Mouse (Mus musculus) stomach, postnatal 0 days (tissue): ENCODE data around the gene Mast4. TPM values are rescaled to one million over a fixed set of nuclear protein-coding genes. Genes with fewer than 3 reads are reported as not detected.

Source experiments
- ATAC-seq: fragments of 200-750 bp; cut with Nextera tagmentation; 2 replicates; pipeline ENCODE4 v1.8.0; 2017; ENCODE audit not compliant: low FRiP score, low TSS enrichment
- DNase-seq: peaks from one replicate; pipeline ENCODE4 v3.0.0-alpha.2; 2016; ENCODE audit warnings: low spot score
- H3K27ac ChIP-seq: fragments of 300-500 bp; sonication (generic); replicated peaks from 2 replicates; pipeline ENCODE4 v1.5.1; 2014; ENCODE audit warnings: mild to moderate bottlenecking, control low read depth
- H3K27me3 ChIP-seq: fragments of 300-500 bp; sonication (generic); 2 replicates; pipeline ENCODE4 v1.6.1; 2014; ENCODE audit warnings: low read length; ENCODE audit not compliant: control insufficient read depth, insufficient read depth
- H3K36me3 ChIP-seq: fragments of 300-500 bp; sonication (generic); 2 replicates; pipeline ENCODE4 v1.6.1; 2014; ENCODE audit warnings: low read length, mixed read lengths; ENCODE audit not compliant: control insufficient read depth, insufficient read depth
- H3K4me1 ChIP-seq: fragments of 300-500 bp; sonication (generic); replicated peaks from 2 replicates; pipeline ENCODE4 v1.6.1; 2014; ENCODE audit warnings: antibody characterized with exemption; ENCODE audit not compliant: control insufficient read depth, insufficient read depth
- H3K4me2 ChIP-seq: fragments of 300-500 bp; sonication (generic); replicated peaks from 2 replicates; pipeline ENCODE4 v1.6.1; 2014; ENCODE audit warnings: low read depth, mild to moderate bottlenecking, control low read depth, moderate library complexity
- H3K4me3 ChIP-seq: fragments of 300-500 bp; sonication (generic); 2 replicates; pipeline ENCODE4 v1.5.1; 2014; ENCODE audit warnings: low read depth, low read length, control low read depth
- H3K9ac ChIP-seq: fragments of 300-500 bp; sonication (generic); 2 replicates; pipeline ENCODE4 v1.6.1; 2014; ENCODE audit warnings: mild to moderate bottlenecking, low read length, control low read depth, mixed read lengths
- H3K9me3 ChIP-seq: fragments of 300-500 bp; sonication (generic); 2 replicates; pipeline ENCODE4 v1.6.1; 2016; ENCODE audit warnings: low read length; ENCODE audit not compliant: control insufficient read depth
- CTCF ChIP-seq: IDR thresholded peaks from 2 replicates; pipeline ENCODE4 v1.5.1; 2016; ENCODE audit warnings: antibody characterized with exemption, low read depth, mild to moderate bottlenecking, moderate library complexity
- EP300 ChIP-seq: optimal IDR thresholded peaks from 2 replicates; pipeline ENCODE3; 2016; ENCODE audit warnings: antibody characterized with exemption
- WGBS: fragments of 180-500 bp; shearing (Covaris S2); extraction: QIAGEN DNeasy Blood & Tissue Kit; methylation state at CpG from one replicate; pipeline ENCODE4 v1.1.7; 2014; 5-methylcytosine and 5-hydroxymethylcytosine counted together
- polyA plus RNA-seq: library from polyadenylated mRNA; unstranded; fragments of >200 nt; fragmentation: Nextera tagmentation; extraction: Ambion mirVana; gene quantifications from 2 replicates; pipeline ENCODE4 v1.2.1, GENCODE M21; 2015

Mast4 gene
- polyA plus RNA-seq, 1 experiment from 2014 or later: 18.2 TPM

DNA sequence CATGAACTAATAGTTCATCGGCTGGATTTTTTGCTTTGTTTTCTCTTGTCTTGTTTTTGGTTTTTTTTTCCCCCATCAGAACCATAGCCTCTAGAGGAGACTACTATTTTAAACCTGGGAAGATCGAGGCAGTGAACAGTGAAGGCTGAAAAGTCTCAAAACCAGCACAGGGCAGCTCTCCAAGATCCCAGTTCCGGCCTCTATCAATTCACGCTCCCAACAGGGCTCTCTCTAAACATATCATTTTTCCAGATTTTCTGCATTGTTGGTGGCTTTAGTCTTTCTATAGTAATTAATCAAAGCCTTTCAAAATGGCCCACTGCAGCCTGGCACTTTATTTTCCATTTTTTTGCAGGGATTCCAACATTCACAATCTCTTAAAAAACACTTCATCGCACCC is 159.9 kb downstream of the Mast4 start:
- Histone ChIP-seq H3K36me3 (no peaks in the 10 kb centered on the region), H3K4me3 (no peak overlapping the region), H3K9me3 (no peaks in the 10 kb centered on the region), H3K4me1 (no peaks in the 10 kb centered on the region), H3K27ac (no peak overlapping the region), H3K27me3 (no peaks in the 10 kb centered on the region), H3K9ac (no peak overlapping the region), H3K4me2 (no peak overlapping the region)
- TF ChIP-seq EP300 (no peak), CTCF (no peak)
- DNase-seq: no peak
- ATAC-seq: no peak
- WGBS: 56% methylated on average over 5 of the region's 5 CpGs

DNA sequence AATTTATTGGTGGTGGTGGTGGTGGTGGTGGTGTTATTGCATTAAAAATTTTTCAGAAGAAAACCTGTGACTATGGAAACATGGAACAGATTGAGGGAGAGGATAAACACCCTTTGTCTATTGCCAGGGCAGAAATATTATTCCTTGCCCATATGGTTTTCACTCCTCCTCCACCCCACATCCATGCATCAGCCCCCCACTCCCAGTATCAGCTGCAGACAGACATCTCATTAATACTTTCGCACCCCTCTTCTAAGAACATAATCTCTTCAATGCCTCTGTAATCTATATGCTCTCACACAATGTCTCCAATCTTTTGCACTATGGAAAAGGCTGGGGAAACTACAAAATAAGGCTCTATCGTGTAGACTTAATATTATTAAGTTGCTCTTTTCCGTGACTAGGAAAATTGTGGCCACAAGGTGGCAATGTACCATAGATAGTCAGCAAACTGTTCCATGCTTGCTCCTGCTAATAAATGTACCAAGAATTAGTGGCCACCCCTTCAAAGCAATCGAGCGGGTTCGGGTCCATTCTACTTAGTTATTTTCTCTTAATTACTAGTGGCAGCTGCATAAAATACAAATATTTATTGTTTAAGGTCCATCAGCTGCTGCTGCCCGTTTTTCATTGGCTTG is 160.6 kb downstream of the Mast4 start:
- TF ChIP-seq EP300 (no peak), CTCF (peak; percentile 91)
- no peaks in the 10 kb centered on the region for H3K27me3 ChIP-seq
- ATAC-seq (no peak), DNase-seq (peak; percentile 59)
- no peaks in the 10 kb centered on the region for H3K9me3 ChIP-seq
- H3K4me2 ChIP-seq: no peak overlapping the region
- H3K4me1 ChIP-seq: no peaks in the 10 kb centered on the region
- WGBS: 22% methylated on average over 7 of the region's 7 CpGs
- no peak overlapping the region for H3K27ac ChIP-seq
- H3K9ac ChIP-seq: no peak overlapping the region
- H3K36me3 ChIP-seq: no peaks in the 10 kb centered on the region
- H3K4me3 ChIP-seq: no peak overlapping the region

- H3K27ac ChIP-seq: no peak overlapping the region
- H3K36me3 ChIP-seq: no peaks in the 10 kb centered on the region
- TF ChIP-seq CTCF: no peak
- no peak for TF ChIP-seq EP300
- DNase-seq (no peak), ATAC-seq (no peak)
- H3K4me1 ChIP-seq: no peaks in the 10 kb centered on the region
- H3K9me3 ChIP-seq: no peaks in the 10 kb centered on the region
- H3K9ac ChIP-seq: no peak overlapping the region
- 87% methylated on average over 8 of the region's 8 CpGs for WGBS
- H3K4me3 ChIP-seq: no peak overlapping the region
- H3K4me2 ChIP-seq: no peak overlapping the region
- no peaks in the 10 kb centered on the region for H3K27me3 ChIP-seq
Measured at GRCm38 (mm10) chr13:103151944-103152343, 182.4 kb downstream of the Mast4 start.

DNA sequence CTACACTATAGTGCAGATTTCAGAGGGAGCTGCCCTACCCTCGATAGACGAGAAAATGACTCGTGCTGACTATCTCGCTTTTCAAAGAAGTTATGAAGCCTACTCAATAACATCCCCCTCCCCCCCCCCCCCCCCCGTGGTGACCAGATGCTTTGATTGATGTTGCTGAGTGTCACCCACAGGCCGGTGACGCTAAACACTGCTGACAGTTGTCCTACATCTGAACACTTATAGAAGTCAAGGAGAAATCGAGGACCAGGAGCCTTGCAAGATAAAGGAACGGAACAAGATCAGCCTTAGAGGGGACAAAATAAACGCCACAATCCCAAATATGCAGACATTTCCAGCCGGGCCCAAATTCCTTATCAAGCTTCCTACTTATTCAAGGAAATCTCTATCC is 183.1 kb downstream of the Mast4 start:
- Histone ChIP-seq H3K4me1 (no peaks in the 10 kb centered on the region), H3K9me3 (no peaks in the 10 kb centered on the region), H3K4me2 (no peak overlapping the region), H3K27ac (no peak overlapping the region), H3K4me3 (no peak overlapping the region), H3K36me3 (no peaks in the 10 kb centered on the region), H3K27me3 (no peaks in the 10 kb centered on the region), H3K9ac (no peak overlapping the region)
- ATAC-seq (no peak), DNase-seq (no peak)
- WGBS: 55% methylated on average over 10 of the region's 11 CpGs
- TF ChIP-seq CTCF (no peak), EP300 (no peak)

DNA sequence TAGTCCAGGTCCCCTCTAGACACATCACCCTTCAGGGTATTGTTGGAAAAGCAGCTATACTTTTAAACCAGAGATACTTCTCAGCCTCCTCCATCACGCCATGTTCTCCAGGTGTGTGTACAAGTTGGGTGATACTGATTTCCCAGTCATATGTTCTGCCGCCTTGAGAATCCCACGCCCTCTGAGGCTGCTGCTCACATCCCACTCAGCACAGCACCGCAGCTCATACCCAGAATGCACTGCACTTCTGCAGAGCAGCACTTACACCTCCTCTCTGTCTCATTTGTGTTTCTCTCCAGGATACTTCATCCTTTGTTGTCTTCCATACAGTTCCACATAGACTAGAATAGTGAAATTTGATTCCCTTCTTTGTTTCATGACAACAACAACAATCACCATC is 183.6 kb downstream of the Mast4 start:
- DNase-seq: no peak
- 89% methylated on average over 4 of the region's 4 CpGs for WGBS
- no peaks in the 10 kb centered on the region for H3K9me3 ChIP-seq
- H3K4me3 ChIP-seq: no peak overlapping the region
- H3K27ac ChIP-seq: no peak overlapping the region
- H3K4me2 ChIP-seq: no peak overlapping the region
- H3K9ac ChIP-seq: no peak overlapping the region
- no peaks in the 10 kb centered on the region for H3K4me1 ChIP-seq
- no peaks in the 10 kb centered on the region for H3K36me3 ChIP-seq
- no peak for TF ChIP-seq CTCF
- TF ChIP-seq EP300: no peak
- no peaks in the 10 kb centered on the region for H3K27me3 ChIP-seq
- no peak for ATAC-seq

DNA sequence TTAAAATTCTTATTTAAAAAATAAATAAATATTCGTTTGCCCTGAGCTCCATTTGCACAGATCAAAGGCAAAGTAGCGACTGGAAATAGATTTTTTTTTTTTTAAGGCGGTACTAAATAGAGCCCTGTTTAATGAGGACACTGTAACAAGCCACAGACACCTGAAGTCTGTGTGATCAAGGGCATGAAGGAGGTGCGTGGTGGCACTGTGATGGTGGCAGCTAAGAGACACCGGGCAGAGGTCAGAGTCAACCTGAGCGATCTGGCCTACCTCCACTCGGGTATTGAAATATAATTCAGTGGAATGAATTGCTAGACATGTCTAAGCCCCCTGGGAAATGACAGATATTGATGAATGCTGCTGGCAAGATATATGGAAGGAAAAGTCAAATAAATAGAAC is 184.9 kb downstream of the Mast4 start:
- H3K4me1 ChIP-seq: no peaks in the 10 kb centered on the region
- no peak overlapping the region for H3K4me3 ChIP-seq
- H3K27me3 ChIP-seq: no peaks in the 10 kb centered on the region
- DNase-seq (no peak), ATAC-seq (no peak)
- no peak overlapping the region for H3K4me2 ChIP-seq
- H3K27ac ChIP-seq: no peak overlapping the region
- TF ChIP-seq CTCF (no peak), EP300 (no peak)
- H3K9me3 ChIP-seq: no peaks in the 10 kb centered on the region
- WGBS: 65% methylated on average over 7 of the region's 7 CpGs
- no peaks in the 10 kb centered on the region for H3K36me3 ChIP-seq
- no peak overlapping the region for H3K9ac ChIP-seq
